Mouse (Mus musculus) right cerebral cortex, postnatal 4 days (tissue): ENCODE measurements around the gene Chd9.
A peak's percentile ranks its signal among the peaks of the same experiment; 100 is the strongest.

ENCODE experiments used
- DNase-seq: peaks from one replicate; pipeline ENCODE4 v3.0.0-alpha.2; 2022

Gene Chd9

GRCm38 (mm10) chr8:90979295-90979694, 151.1 kb downstream of the Chd9 start:
- DNase-seq = no peak

GRCm38 (mm10) chr8:90982087-90982486, 153.9 kb downstream of the Chd9 start:
- no peak for DNase-seq

- DNase-seq = peak; percentile 80
Observed at GRCm38 (mm10) chr8:91019726-91020125, 191.6 kb downstream of the Chd9 start.

GRCm38 (mm10) chr8:91034417-91034816, 206.3 kb downstream of the Chd9 start:
- no peak for DNase-seq

- DNase-seq = no peak
Observed at GRCm38 (mm10) chr8:91036905-91037304, 208.8 kb downstream of the Chd9 start.

- no peak for DNase-seq
Observed at GRCm38 (mm10) chr8:91038637-91039036, 210.5 kb downstream of the Chd9 start.

GRCm38 (mm10) chr8:91046370-91046769, 218.2 kb downstream of the Chd9 start:
- no peak for DNase-seq

GRCm38 (mm10) chr8:91051037-91051436, 222.9 kb downstream of the Chd9 start:
- peak; percentile 76 for DNase-seq

- DNase-seq = no peak
Observed at GRCm38 (mm10) chr8:91054418-91054817, 226.3 kb downstream of the Chd9 start.

GRCm38 (mm10) chr8:91056848-91057247, 228.7 kb downstream of the Chd9 start:
- DNase-seq = no peak

GRCm38 (mm10) chr8:91059086-91059578, 231.0 kb downstream of the Chd9 start:
- DNase-seq = no peak

- DNase-seq = no peak
Observed at GRCm38 (mm10) chr8:91059884-91060510, 231.8 kb downstream of the Chd9 start.

- DNase-seq = no peak
Observed at GRCm38 (mm10) chr8:91060555-91061471, 232.7 kb downstream of the Chd9 start.

GRCm38 (mm10) chr8:91065179-91065578, 237.0 kb downstream of the Chd9 start:
- no peak for DNase-seq

GRCm38 (mm10) chr8:91069407-91069806, 241.3 kb downstream of the Chd9 start:
- peak; percentile 22 for DNase-seq

GRCm38 (mm10) chr8:91069834-91070233, 241.7 kb downstream of the Chd9 start, which contains the start of gene Rbl2:
TSS of gene Rbl2 (plus strand) at chr8:91070057.
- DNase-seq = peak; percentile 88

GRCm38 (mm10) chr8:91070275-91070859, 242.2 kb downstream of the Chd9 start:
- DNase-seq = peak; percentile 52

- DNase-seq = no peak
Observed at GRCm38 (mm10) chr8:91077077-91077867, 249.1 kb downstream of the Chd9 start.

GRCm38 (mm10) chr8:91079678-91080077, 251.5 kb downstream of the Chd9 start:
- no peak for DNase-seq

- no peak for DNase-seq
Observed at GRCm38 (mm10) chr8:91081911-91082310, 253.8 kb downstream of the Chd9 start.

- DNase-seq = no peak
Observed at GRCm38 (mm10) chr8:91082428-91082827, 254.3 kb downstream of the Chd9 start.

GRCm38 (mm10) chr8:91088452-91088851, 260.3 kb downstream of the Chd9 start:
- no peak for DNase-seq

- no peak for DNase-seq
Observed at GRCm38 (mm10) chr8:91089601-91090000, 261.4 kb downstream of the Chd9 start.
